Mouse (Mus musculus) myocyte (in vitro differentiated cells): ENCODE data around the gene Gpbar1. TPM values are rescaled to one million over a fixed set of nuclear protein-coding genes. Genes with fewer than 3 reads are reported as not detected.
"Not testable (repeated sequence)": the region's sequence is repeated elsewhere in the genome, so short reads cannot be mapped to it uniquely, and the experiment has no call there.

Experiments used
- H3K27me3 ChIP-seq: one replicate; pipeline ENCODE4 v1.6.1; 2011; ENCODE audit not compliant: control insufficient read depth, insufficient read depth, insufficient read length
- H3K36me3 ChIP-seq: one replicate; pipeline ENCODE4 v1.6.1; 2011; ENCODE audit not compliant: control insufficient read depth, insufficient read depth
- H3K4me2 ChIP-seq: one replicate; pipeline ENCODE4 v1.6.1; 2011; ENCODE audit warnings: low read depth, control low read depth
- H3K4me3 ChIP-seq: one replicate; pipeline ENCODE4 v1.5.1; 2011; ENCODE audit warnings: mild to moderate bottlenecking, control low read depth, moderate library complexity
- H3K79me2 ChIP-seq: one replicate; pipeline ENCODE4 v1.6.1; 2011; ENCODE audit not compliant: control insufficient read depth, insufficient read depth
- H3ac ChIP-seq: one replicate; pipeline ENCODE4 v1.6.1; 2011; ENCODE audit not compliant: control insufficient read depth, insufficient read length
- CEBPB ChIP-seq: IDR thresholded peaks from 2 replicates; pipeline ENCODE4 v1.6.1; 2011; ENCODE audit warnings: mild to moderate bottlenecking, moderate library complexity; ENCODE audit not compliant: poor library complexity, insufficient read depth, severe bottlenecking
- E2F4 ChIP-seq: IDR thresholded peaks from one replicate; pipeline ENCODE4 v1.6.1; 2011; ENCODE audit warnings: mild to moderate bottlenecking, control low read depth, moderate library complexity; ENCODE audit not compliant: insufficient read depth
- MAX ChIP-seq: IDR thresholded peaks from one replicate; pipeline ENCODE4 v1.6.1; 2011; ENCODE audit warnings: low read depth, mild to moderate bottlenecking, control low read depth
- MYOD1 ChIP-seq, 3 experiments: IDR thresholded peaks; one replicate each; pipeline ENCODE4 v1.6.1; 2011; ENCODE audit warnings: control low read depth in 2 of 3, low read depth in 2 of 3, mild to moderate bottlenecking in 2 of 3, moderate library complexity in 1 of 3; ENCODE audit not compliant: insufficient read length in 2 of 3, control insufficient read depth in 1 of 3
- MYOG ChIP-seq, 3 experiments: IDR thresholded peaks; one replicate each; pipeline ENCODE4 v1.6.1; 2011; ENCODE audit warnings: control low read depth in 2 of 3, low read depth in 2 of 3, mild to moderate bottlenecking in 2 of 3; ENCODE audit not compliant: insufficient read length in 2 of 3, control insufficient read depth in 1 of 3, insufficient read depth in 1 of 3
- POLR2A ChIP-seq: IDR thresholded peaks from one replicate; pipeline ENCODE4 v1.6.1; 2011; ENCODE audit warnings: low read depth, mild to moderate bottlenecking, control low read depth, moderate library complexity; ENCODE audit not compliant: insufficient read length
- POLR2AphosphoS2 ChIP-seq: IDR thresholded peaks from one replicate; pipeline ENCODE4 v1.6.1; 2011; ENCODE audit warnings: low read depth, control low read depth; ENCODE audit not compliant: insufficient read length
- REST ChIP-seq: IDR thresholded peaks from one replicate; pipeline ENCODE4 v1.6.1; 2011; ENCODE audit warnings: mild to moderate bottlenecking, control low read depth, moderate library complexity; ENCODE audit not compliant: insufficient read depth, insufficient read length
- SRF ChIP-seq: IDR thresholded peaks from one replicate; pipeline ENCODE4 v1.6.1; 2011; ENCODE audit warnings: low read depth; ENCODE audit not compliant: control insufficient read depth, insufficient read length
- TCF12 ChIP-seq: IDR thresholded peaks from one replicate; pipeline ENCODE4 v1.6.1; 2011; ENCODE audit warnings: mild to moderate bottlenecking, control low read depth; ENCODE audit not compliant: poor library complexity, insufficient read depth, severe bottlenecking
- TCF3 ChIP-seq: IDR thresholded peaks from one replicate; pipeline ENCODE4 v1.6.1; 2011; ENCODE audit warnings: low read depth, control low read depth; ENCODE audit not compliant: insufficient read length
- USF1 ChIP-seq: IDR thresholded peaks from one replicate; pipeline ENCODE4 v1.6.1; 2011; ENCODE audit warnings: low read depth, mild to moderate bottlenecking, control low read depth, moderate library complexity
- polyA plus RNA-seq: library from polyadenylated mRNA; unstranded; fragments of >200 nt; fragmentation: generic; extraction: Trizol; gene quantifications from one replicate; pipeline ENCODE4 v1.2.1, GENCODE M21; 2012; ENCODE audit warnings: missing spikeins

Gene Gpbar1
- polyA plus RNA-seq, 1 experiment = 0.14 TPM

DNA sequence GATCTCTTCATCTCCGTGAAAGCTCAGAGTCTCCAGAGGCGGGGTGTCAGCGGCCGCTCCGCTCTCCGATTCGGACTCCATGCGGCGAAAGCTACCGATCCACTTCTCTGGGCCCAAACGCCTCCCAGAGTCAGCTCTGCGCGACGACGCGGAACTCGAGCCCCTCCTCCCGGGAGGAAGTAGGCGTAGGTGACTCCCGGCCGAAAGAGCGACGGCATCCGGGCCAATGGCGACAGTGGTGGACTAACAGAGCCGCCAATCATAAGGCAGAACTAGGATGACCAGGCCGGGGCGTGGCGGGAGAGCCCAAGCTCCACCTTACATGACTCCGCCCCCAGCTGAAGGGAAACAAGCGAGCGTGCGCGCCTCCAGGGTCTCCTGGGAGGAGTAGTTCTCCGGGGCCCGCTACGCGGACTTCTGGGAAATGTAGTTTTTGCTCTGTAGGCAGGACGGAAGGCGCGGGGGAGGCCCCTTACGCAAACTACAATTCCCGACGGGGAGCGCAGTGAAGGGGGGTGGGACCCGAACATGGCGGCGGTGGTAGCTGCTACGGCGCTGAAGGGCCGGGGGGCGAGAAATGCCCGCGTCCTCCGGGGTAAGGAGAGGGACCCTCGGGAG is 6.3 kb downstream of the Gpbar1 start, which contains the start of the genes Aamp and Pnkd:
Gene Aamp (minus strand): TSS at position 196 of the 618 bp plus-strand sequence.
Gene Pnkd (plus strand): TSS at position 388 of the 618 bp plus-strand sequence.
- Histone ChIP-seq H3K4me2 (peak within 1 kb of the TSS; percentile 95), H3K4me3 (peak within 1 kb of the TSS; percentile 81), H3ac (peak within 1 kb of the TSS; percentile 19), H3K27me3 (no peaks in the 10 kb centered on the region), H3K36me3 (peaks cover 39% of the 10 kb centered on the region), H3K79me2 (peaks cover 11% of the 10 kb centered on the region)
- TF ChIP-seq MYOG (IDR thresholded peaks at IDR 0.05; ENCODE audit: control insufficient read depth in 1 of 3, insufficient read depth in 1 of 3, insufficient read length in 2 of 3, low read depth in 2 of 3) (no peak), POLR2AphosphoS2 (peak; percentile 51), SRF (peak; percentile 68), REST (no peak), POLR2A (peak; percentile 68), TCF12 (no peak)

DNA sequence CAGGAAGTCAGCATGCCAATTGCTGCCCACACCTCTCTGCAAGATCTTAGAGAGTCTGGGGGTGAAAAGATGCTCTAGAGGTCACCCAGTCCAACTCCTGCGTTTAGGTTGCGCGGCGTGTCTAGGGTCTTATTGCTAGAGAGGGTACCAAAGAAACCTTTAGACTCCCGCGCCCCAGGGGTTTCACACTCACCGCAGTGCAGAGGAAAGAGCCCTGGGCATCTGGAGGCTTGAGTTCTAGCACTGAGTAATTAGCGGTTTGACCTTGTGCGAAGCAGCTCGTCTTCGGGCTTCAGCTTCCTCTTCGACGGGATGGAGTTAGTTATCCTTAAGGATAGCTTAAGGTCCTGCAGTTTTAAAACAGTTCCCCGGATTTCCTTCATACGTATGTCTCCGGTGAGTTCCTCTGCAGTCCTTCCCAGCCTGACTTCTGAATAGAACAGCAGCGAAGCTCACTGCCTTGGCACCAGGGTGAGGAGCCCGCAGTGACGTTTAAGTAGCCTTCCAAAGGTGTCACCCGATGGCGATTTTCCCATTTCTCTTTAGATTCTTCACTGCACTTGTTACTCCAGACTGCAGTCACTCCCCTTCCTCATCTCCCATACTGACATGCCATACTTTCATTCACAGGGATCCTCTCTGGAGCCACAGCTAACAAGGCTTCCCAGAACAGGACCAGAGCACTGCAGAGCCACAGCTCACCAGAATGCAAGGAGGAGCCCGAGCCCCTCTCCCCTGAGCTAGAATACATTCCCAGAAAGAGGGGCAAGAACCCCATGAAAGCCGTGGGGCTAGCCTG is 7.1 kb downstream of the Gpbar1 start:
- H3K36me3 ChIP-seq = peaks cover 43% of the 10 kb centered on the region
- H3K79me2 ChIP-seq = peaks cover 11% of the 10 kb centered on the region
- H3K4me2 ChIP-seq = peak overlapping the region; percentile 95
- peak overlapping the region; percentile 19 for H3ac ChIP-seq
- TF ChIP-seq MAX (no peak), POLR2AphosphoS2 (peak; percentile 57)
- no peaks in the 10 kb centered on the region for H3K27me3 ChIP-seq
- peak overlapping the region; percentile 81 for H3K4me3 ChIP-seq

DNA sequence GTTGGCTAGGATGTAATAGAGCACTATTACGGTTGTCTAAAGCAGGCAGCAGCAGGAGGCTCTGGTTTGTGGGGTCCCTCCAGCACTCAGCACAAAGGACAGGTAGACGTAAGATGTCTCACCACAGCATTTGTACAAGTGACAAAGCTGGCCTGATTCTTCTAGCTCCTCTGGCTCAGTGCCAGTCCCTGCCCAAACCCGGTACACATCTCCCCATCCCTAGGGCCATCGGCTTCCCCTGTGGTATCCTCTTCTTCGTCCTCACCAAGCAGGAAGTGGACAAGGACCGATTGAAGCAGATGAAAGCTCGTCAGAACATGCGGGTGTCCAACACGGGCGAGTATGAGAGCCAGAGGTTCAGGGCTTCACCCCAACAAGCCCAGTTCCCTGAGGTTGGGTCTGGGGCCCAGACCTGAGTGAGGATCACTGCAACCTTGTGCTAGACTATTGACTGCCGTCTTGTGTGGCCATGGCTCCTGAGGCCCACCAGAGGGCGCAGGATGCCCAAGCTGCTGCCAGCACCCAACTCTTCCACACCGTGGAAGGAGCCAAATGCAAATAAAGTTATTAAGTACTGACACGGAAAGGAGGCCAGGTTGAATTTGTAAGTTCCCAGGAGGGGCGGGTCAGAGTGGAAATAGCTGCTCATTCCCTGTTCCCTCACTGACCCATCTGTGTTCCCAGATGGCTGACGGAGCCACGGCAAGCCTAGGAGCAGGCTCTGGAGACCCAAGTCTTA is 8.7 kb downstream of the Gpbar1 start:
- Histone ChIP-seq H3K36me3 (peaks cover 45% of the 10 kb centered on the region), H3K79me2 (peaks cover 11% of the 10 kb centered on the region)
- not testable (repeated sequence) for H3K27me3 ChIP-seq, H3ac ChIP-seq, H3K4me3 ChIP-seq, H3K4me2 ChIP-seq
- peak; percentile 14 for TF ChIP-seq POLR2AphosphoS2

DNA sequence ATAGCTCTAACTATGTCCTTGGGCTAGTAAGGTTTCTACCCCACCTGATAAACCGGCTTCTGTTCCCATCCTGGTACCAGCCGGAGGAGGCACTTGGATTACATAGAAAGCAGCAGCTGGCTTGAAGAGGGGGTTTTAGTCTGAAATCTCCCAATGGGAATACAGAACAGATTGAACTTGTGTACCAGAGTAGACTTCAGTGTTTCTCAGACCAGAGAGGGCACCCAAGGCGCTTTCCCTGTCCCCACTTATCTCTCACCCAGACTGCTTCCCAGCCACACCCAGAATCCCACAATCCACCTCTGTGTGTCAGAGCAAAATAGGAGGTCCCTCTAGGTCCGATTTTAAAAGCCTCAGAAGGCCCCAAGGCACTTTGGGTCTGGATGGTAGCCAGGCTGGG is 10.0 kb downstream of the Gpbar1 start:
- H3K36me3 ChIP-seq = peaks cover 40% of the 10 kb centered on the region
- no peak overlapping the region for H3K4me3 ChIP-seq
- no peak overlapping the region for H3K4me2 ChIP-seq
- H3K79me2 ChIP-seq = peaks cover 15% of the 10 kb centered on the region
- H3ac ChIP-seq = no peak overlapping the region
- TF ChIP-seq E2F4 = no peak
- no peak for TF ChIP-seq TCF12
- TF ChIP-seq REST = no peak
- TF ChIP-seq MYOD1 (IDR thresholded peaks at IDR 0.05; ENCODE audit: control insufficient read depth in 1 of 3, insufficient read length in 2 of 3, low read depth in 2 of 3) = no peak
- no peak for TF ChIP-seq SRF
- TF ChIP-seq MAX = no peak
- TF ChIP-seq USF1 = no peak
- no peak for TF ChIP-seq POLR2A
- no peak for TF ChIP-seq CEBPB
- no peak for TF ChIP-seq TCF3
- no peaks in the 10 kb centered on the region for H3K27me3 ChIP-seq

DNA sequence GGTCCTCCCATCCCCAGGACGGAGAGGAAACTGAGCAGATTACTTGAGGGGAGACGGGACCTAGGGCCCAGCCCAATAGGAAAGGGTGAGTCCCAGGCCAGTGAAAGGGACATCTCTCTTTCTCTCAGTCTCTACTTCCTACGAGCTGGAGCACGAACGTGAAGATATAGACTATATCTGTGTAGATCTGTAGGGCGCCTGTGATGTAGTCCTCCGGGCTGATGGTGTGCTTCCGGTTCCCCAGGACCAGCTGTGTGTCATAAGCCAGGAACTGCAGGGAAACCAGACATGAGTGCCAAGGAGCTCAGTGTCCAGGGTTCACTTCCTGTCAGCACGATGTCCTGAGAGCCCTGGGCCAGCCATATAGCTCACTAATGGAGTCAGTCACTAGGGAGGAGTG is 10.9 kb downstream of the Gpbar1 start:
- no peak overlapping the region for H3K4me3 ChIP-seq
- no peaks in the 10 kb centered on the region for H3K27me3 ChIP-seq
- H3K4me2 ChIP-seq = no peak overlapping the region
- no peak overlapping the region for H3ac ChIP-seq
- H3K79me2 ChIP-seq = peaks cover 15% of the 10 kb centered on the region
- peaks cover 48% of the 10 kb centered on the region for H3K36me3 ChIP-seq
- TF ChIP-seq E2F4 (no peak), CEBPB (no peak), MAX (no peak), POLR2A (no peak), USF1 (no peak), SRF (no peak), TCF3 (no peak), MYOD1 (IDR thresholded peaks at IDR 0.05; ENCODE audit: control insufficient read depth in 1 of 3, insufficient read length in 2 of 3, low read depth in 2 of 3) (no peak), REST (no peak)
